Mouse (Mus musculus) heart, postnatal 0 days (tissue): ENCODE data around the gene Tead4. TPM values are rescaled to one million over a fixed set of nuclear protein-coding genes. Genes with fewer than 3 reads are reported as not detected.

Experiments
- ATAC-seq: fragments of 200-750 bp; cut with Nextera tagmentation; 2 replicates; pipeline ENCODE4 v1.8.0; 2017; ENCODE audit warnings: low read depth, moderate number of reproducible peaks, moderate library complexity; ENCODE audit not compliant: insufficient read depth
- DNase-seq: peaks from one replicate; pipeline ENCODE4 v3.0.0-alpha.2; 2016; ENCODE audit warnings: low spot score
- H3K27ac ChIP-seq: fragments of 300-500 bp; sonication (generic); 2 replicates; pipeline ENCODE4 v1.5.1; 2014; ENCODE audit warnings: low read depth, mild to moderate bottlenecking
- H3K27me3 ChIP-seq: fragments of 300-500 bp; sonication (generic); 2 replicates; pipeline ENCODE4 v1.6.1; 2014; ENCODE audit warnings: low read length, mixed read lengths; ENCODE audit not compliant: control insufficient read depth, insufficient read depth
- H3K36me3 ChIP-seq: fragments of 300-500 bp; sonication (generic); replicated peaks from 2 replicates; pipeline ENCODE4 v1.6.1; 2014; ENCODE audit warnings: low read length, mixed read lengths; ENCODE audit not compliant: control insufficient read depth, insufficient read depth
- H3K4me1 ChIP-seq: fragments of 300-500 bp; sonication (generic); 2 replicates; pipeline ENCODE4 v1.6.1; 2014; ENCODE audit warnings: antibody characterized with exemption; ENCODE audit not compliant: control insufficient read depth, insufficient read depth
- H3K4me2 ChIP-seq: fragments of 300-500 bp; sonication (generic); 2 replicates; pipeline ENCODE4 v1.6.1; 2014; ENCODE audit warnings: low read depth, mild to moderate bottlenecking, low read length, moderate library complexity
- H3K4me3 ChIP-seq: fragments of 300-500 bp; sonication (generic); 2 replicates; pipeline ENCODE4 v1.5.1; 2014; ENCODE audit warnings: low read depth, low read length
- H3K9ac ChIP-seq: fragments of 300-500 bp; sonication (generic); replicated peaks from 2 replicates; pipeline ENCODE4 v1.6.1; 2014; ENCODE audit warnings: low read depth, low read length, mixed read lengths
- H3K9me3 ChIP-seq: fragments of 300-500 bp; sonication (generic); replicated peaks from 2 replicates; pipeline ENCODE4 v1.6.1; 2016; ENCODE audit warnings: low read length; ENCODE audit not compliant: control insufficient read depth
- CTCF ChIP-seq: IDR thresholded peaks from 2 replicates; pipeline ENCODE4 v1.5.1; 2016; ENCODE audit warnings: antibody characterized with exemption, control low read depth, low read depth
- EP300 ChIP-seq: IDR thresholded peaks from 2 replicates; pipeline ENCODE4 v1.6.1; 2016; ENCODE audit warnings: antibody characterized with exemption, low read depth
- WGBS: fragments of 180-500 bp; shearing (Covaris S2); extraction: QIAGEN DNeasy Blood & Tissue Kit; methylation state at CpG from one replicate; pipeline ENCODE4 v1.1.7; 2014; 5-methylcytosine and 5-hydroxymethylcytosine counted together
- polyA plus RNA-seq: library from polyadenylated mRNA; unstranded; fragments of >200 nt; fragmentation: Nextera tagmentation; extraction: Ambion mirVana; gene quantifications from 2 replicates; pipeline ENCODE4 v1.2.1, GENCODE M21; 2015
- total RNA-seq: library from RNA; depleted of rRNA; stranded (reverse); fragments of >200 nt; gene quantifications from 2 replicates; pipeline ENCODE4 v1.2.3, GENCODE M21; 2014; ENCODE audit warnings: low replicate concordance; rRNA removed

Tead4 gene
- total and polyA plus RNA-seq, 2 experiments from 2014 or later = 1.5 to 4.2 TPM

DNA sequence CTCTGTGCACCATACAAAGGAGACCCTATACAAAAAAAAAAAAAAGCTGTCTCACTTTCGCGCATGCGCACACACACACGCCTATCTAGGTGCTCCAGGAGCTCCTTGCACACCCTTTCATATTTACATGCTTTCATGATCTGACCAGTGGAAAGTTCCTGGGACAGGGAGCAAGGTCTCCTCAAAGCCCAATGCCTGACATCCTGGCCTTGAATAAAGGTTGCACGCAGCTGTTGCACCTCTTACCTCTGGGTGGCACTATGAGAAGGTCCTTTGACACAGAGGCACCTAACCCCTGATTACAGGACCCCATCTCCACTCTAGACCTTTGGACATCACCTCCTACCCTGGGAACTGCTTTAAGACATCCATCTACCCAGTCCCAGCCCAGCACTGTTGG, 121.4 kb downstream of the Tead4 start:
- Histone ChIP-seq H3K36me3 (no peaks in the 10 kb centered on the region), H3K27ac (no peak overlapping the region), H3K9ac (no peak overlapping the region), H3K4me3 (no peak overlapping the region), H3K4me2 (no peak overlapping the region), H3K27me3 (no peaks in the 10 kb centered on the region), H3K4me1 (no peaks in the 10 kb centered on the region), H3K9me3 (no peaks in the 10 kb centered on the region)
- DNase-seq (no peak), ATAC-seq (no peak)
- WGBS = 76% methylated on average over 5 of the region's 5 CpGs
- TF ChIP-seq EP300 = no peak
- TF ChIP-seq CTCF = peak; percentile 25; the same call in 1 of the 2 replicates

DNA sequence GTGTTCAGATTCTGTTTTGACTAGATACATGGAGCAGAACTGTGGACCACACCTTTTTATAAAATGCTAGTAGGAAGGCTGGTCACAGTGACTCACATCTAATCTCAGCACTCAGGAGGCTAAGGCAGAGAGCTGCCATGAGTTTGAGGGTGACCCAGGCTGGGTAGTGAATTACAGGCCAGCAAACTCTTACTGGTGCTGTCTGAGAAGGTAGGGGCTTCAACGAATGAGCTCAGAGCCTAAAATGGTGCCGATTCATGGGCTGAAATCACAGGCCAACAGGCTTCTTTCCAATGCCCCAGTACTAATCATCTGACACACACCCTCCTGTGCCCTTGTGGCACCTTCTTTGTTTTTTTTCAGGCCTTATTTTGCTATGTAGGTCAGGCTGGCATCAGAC, 121.9 kb downstream of the Tead4 start:
- ATAC-seq (no peak), DNase-seq (no peak)
- Histone ChIP-seq H3K4me3 (no peak overlapping the region), H3K4me1 (no peaks in the 10 kb centered on the region), H3K9ac (no peak overlapping the region), H3K36me3 (no peaks in the 10 kb centered on the region), H3K27me3 (no peaks in the 10 kb centered on the region), H3K9me3 (no peaks in the 10 kb centered on the region), H3K27ac (no peak overlapping the region), H3K4me2 (no peak overlapping the region)
- 87% methylated on average over 2 of the region's 2 CpGs for WGBS
- no peak for TF ChIP-seq CTCF
- no peak for TF ChIP-seq EP300

Other genes starting within 250 kb of the Tead4 start
- gene Tspan9, start 157.2 kb downstream of the Tead4 start, total RNA-seq = 332 and 368 TPM in 2 replicates
- gene Tspan9, start 157.2 kb downstream of the Tead4 start, polyA plus RNA-seq = 84.7 and 105 TPM in 2 replicates
- gene Tulp3, start 55.0 kb upstream of the Tead4 start, total RNA-seq = 3.2 and 5.1 TPM in 2 replicates
- gene Tulp3, start 55.0 kb upstream of the Tead4 start, polyA plus RNA-seq = 3.7 and 5.1 TPM in 2 replicates
- gene Rhno1, start 62.1 kb upstream of the Tead4 start, total RNA-seq = 10.9 and 22.6 TPM in 2 replicates
- gene Rhno1, start 62.1 kb upstream of the Tead4 start, polyA plus RNA-seq = 34.7 and 39.3 TPM in 2 replicates
- 19.0 and 23.8 TPM in 2 replicates for gene Foxm1, start 62.1 kb upstream of the Tead4 start, total RNA-seq
- gene Foxm1, start 62.1 kb upstream of the Tead4 start, polyA plus RNA-seq = 4.8 and 5.4 TPM in 2 replicates
- gene Tex52, start 74.6 kb upstream of the Tead4 start, total RNA-seq = not detected in 2 replicates
- not detected in 2 replicates for gene Tex52, start 74.6 kb upstream of the Tead4 start, polyA plus RNA-seq
- not detected in 2 replicates for gene Gm44596, start 74.7 kb upstream of the Tead4 start, total RNA-seq
- not detected in 2 replicates for gene Gm44596, start 74.7 kb upstream of the Tead4 start, polyA plus RNA-seq
- gene Nrip2, start 98.5 kb upstream of the Tead4 start, total RNA-seq = 0.85 and 8.2 TPM in 2 replicates
- 1.6 and 2.2 TPM in 2 replicates for gene Nrip2, start 98.5 kb upstream of the Tead4 start, polyA plus RNA-seq
- 29.2 and 62.3 TPM in 2 replicates for gene Itfg2, start 124.1 kb upstream of the Tead4 start, total RNA-seq
- 22.0 and 22.6 TPM in 2 replicates for gene Itfg2, start 124.1 kb upstream of the Tead4 start, polyA plus RNA-seq
- 148 and 154 TPM in 2 replicates for gene Fkbp4, start 137.9 kb upstream of the Tead4 start, total RNA-seq
- gene Fkbp4, start 137.9 kb upstream of the Tead4 start, polyA plus RNA-seq = 217 and 226 TPM in 2 replicates
- 0.27 and 0.85 TPM in 2 replicates for gene Pzp, start 225.9 kb upstream of the Tead4 start, total RNA-seq
- 0.96 and 1.00 TPM in 2 replicates for gene Pzp, start 225.9 kb upstream of the Tead4 start, polyA plus RNA-seq